Comparison of ENCODE assay signal across 7 mouse cellular contexts in genomic region chr3:107867086-107867485, GRCm38 (mm10). TPM values are rescaled to one million over a fixed set of nuclear protein-coding genes. Genes with fewer than 3 reads are reported as not detected.
DNase-seq lines count a peak whose midpoint lies in the region; ATAC-seq lines count a peak whose summit lies in the region.

No protein-coding gene starts in this region.

- WGBS in midbrain, embryonic 12.5 days = 4% methylated on average over 8 of the region's 8 CpGs

- H3K27ac ChIP-seq in midbrain, embryonic 12.5 days (replicated peaks) = no peak overlapping the region

- H3K4me1 ChIP-seq in midbrain, embryonic 12.5 days = peaks cover 15% of the 10 kb centered on the region

- H3K4me3 ChIP-seq in midbrain, embryonic 12.5 days = no peak overlapping the region

- intact Hi-C loops in left cerebral cortex, postnatal 4 days (cut with DNase I) = loop anchor here (2.0 to 5.0 kb wide), 3 partner anchors 52 to 280 kb away; partner anchors contain the start of gene Gnai3

- DNase-seq in adrenal gland, adult 8-10 months = peak; percentile 77
- DNase-seq in embryo, embryonic 11.5 days (ENCODE audit: low read depth, low spot score) = peak; percentile 85
- DNase-seq in gastrocnemius, postnatal 4 days (ENCODE audit: low spot score in 2 of 2) = peak; percentile 59 to 81
- DNase-seq in kidney, adult 11 months = peak; percentile 84
- peak; percentile 84 for DNase-seq in left cerebral cortex, postnatal 4 days
- DNase-seq in skeletal muscle tissue, adult 2 months (ENCODE audit: low read depth, low spot score) = peak; percentile 85

- peaks cover 10% of the 10 kb centered on the region; the same call in 1 of the 2 replicates for H3K27me3 ChIP-seq in midbrain, embryonic 12.5 days

- H3K4me2 ChIP-seq in midbrain, embryonic 12.5 days (replicated peaks) = no peak overlapping the region

- H3K9me3 ChIP-seq in midbrain, embryonic 12.5 days = no peaks in the 10 kb centered on the region

- H3K9ac ChIP-seq in midbrain, embryonic 12.5 days (replicated peaks) = no peak overlapping the region

- peak; percentile 33; the same call in 1 of the 2 replicates for ATAC-seq in midbrain, embryonic 12.5 days (ENCODE audit: low FRiP score, low read depth)

- no peaks in the 10 kb centered on the region for H3K36me3 ChIP-seq in midbrain, embryonic 12.5 days

RNA-seq across cellular contexts. Expression of gene Eps8l3, which starts 9.9 kb away (rescaled TPM):
- not detected for total RNA-seq in adrenal gland, adult 8-10 months (2022)
- not detected for total RNA-seq in gastrocnemius, postnatal 4 days (2021)
- total RNA-seq in left cerebral cortex, postnatal 4 days (2021) = not detected
- polyA plus RNA-seq in midbrain, embryonic 12.5 days (2016; fragmentation: Nextera tagmentation; extraction: Ambion mirVana) = not detected in 2 replicates

RNA-seq across cellular contexts. Expression of gene Gstm5, which starts 28.5 kb away (rescaled TPM):
- total RNA-seq in adrenal gland, adult 8-10 months (2022) = 10 to 100 TPM; 28.1 to 51.7 (median 37.1) TPM
- total RNA-seq in gastrocnemius, postnatal 4 days (2021) = 10 to 100 TPM; 49.2 to 51.0 TPM
- total RNA-seq in left cerebral cortex, postnatal 4 days (2021) = 10 to 100 TPM; 80.6 to 81.3 TPM
- polyA plus RNA-seq in midbrain, embryonic 12.5 days (2016; fragmentation: Nextera tagmentation; extraction: Ambion mirVana) = 219 and 231 TPM in 2 replicates
